Mouse (Mus musculus): ENCODE results near the gene Klhl5.

The Klhl5 gene

GRCm38 (mm10) chr5:65100002-65100401 lies 7.3 kb upstream of the Klhl5 start:
- no peak for DNase-seq

DNA sequence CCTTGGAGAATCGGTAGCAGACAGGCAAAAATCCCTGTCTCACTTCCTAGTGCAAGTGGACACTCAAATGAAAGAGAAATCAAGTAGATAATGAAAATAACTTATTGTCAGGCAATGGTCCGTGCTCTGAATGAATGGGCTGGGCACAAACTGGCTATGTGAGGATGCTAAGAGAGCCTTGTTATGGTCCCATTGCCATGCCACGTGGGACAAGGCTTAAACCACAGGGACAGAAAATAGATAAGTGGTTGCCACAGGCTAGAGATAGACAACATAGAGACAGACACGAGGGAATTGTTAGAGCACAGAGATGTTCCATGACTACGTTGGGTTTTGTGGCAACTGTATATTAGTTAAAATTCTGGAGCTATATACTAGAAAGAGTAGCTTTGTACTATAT lies 6.1 kb upstream of the Klhl5 start:
- DNase-seq, result no peak

DNA sequence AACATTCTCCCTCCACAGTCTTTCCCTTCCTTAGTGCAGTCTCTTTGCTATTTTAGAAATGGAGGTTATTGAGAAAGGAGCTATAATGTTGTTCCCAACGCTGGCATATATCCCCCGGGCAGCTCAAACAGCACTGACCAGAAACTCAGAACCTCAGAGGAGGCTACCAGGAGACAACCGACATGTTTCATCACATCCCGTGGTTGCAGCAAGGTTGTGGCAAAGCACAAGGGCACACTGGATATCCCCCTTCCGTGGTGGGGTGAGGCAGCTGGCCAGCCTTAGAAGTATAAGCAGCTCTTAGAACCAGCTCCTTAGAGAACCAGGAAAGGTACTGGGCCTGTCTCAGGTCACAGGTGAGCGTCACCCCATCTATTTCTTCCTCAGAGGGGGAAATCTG lies 5.7 kb upstream of the Klhl5 start:
- DNase-seq, result no peak

GRCm38 (mm10) chr5:65102026-65102640 lies 5.2 kb upstream of the Klhl5 start:
- no peak for DNase-seq

DNA sequence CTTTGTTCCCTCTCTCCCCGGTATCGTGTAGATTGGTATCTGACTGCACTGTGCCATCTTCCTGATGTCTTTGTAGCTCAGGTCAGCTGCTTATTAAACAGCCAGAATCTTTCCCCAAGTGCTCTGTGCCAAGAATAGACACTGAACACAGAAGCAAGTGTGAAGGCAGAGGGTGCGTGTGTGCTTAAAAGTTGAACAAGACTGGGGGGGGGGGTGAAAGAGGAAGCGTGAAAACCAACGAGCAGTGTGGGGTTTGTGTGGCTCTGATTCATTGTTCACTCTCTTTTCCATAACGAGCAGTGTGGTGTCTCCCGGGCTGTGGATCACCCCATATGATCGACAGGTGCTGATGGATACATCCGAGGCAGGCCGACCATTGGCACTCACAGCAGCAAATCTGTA lies 4.7 kb upstream of the Klhl5 start:
- DNase-seq, result peak in 1 of 2 experiments; percentile 44

GRCm38 (mm10) chr5:65107773-65108432 lies 564 bp downstream of the Klhl5 start:
- peak; percentile 39 to 42 for DNase-seq

- DNase-seq, result peak; percentile 58 to 65
These were observed 4.9 kb downstream of the Klhl5 start for GRCm38 (mm10) chr5:65112225-65112624.

DNA sequence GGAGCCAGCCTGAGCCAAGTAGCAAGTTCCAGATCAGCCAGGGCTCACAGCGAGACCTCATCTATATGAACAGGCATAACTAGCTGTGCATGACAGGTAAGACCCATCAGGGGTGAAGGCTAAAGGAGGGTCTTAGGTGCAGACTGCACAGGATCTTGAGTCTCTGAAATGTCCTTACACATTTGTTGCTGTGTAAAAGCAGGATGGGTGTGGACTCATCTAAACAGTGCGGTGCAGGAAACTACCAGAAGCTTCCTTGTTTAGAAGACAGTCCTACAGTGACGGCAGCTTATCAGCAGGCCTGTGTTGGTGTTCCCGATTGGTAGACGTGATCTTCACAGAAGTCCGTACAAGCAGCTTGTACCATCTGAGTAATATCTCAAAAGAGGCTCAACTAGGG lies 6.0 kb downstream of the Klhl5 start:
- DNase-seq, result peak; percentile 56 to 76

GRCm38 (mm10) chr5:65116789-65117188 lies 9.4 kb downstream of the Klhl5 start:
- DNase-seq, result no peak

GRCm38 (mm10) chr5:65119495-65119894 lies 12.2 kb downstream of the Klhl5 start:
- no peak for DNase-seq

DNA sequence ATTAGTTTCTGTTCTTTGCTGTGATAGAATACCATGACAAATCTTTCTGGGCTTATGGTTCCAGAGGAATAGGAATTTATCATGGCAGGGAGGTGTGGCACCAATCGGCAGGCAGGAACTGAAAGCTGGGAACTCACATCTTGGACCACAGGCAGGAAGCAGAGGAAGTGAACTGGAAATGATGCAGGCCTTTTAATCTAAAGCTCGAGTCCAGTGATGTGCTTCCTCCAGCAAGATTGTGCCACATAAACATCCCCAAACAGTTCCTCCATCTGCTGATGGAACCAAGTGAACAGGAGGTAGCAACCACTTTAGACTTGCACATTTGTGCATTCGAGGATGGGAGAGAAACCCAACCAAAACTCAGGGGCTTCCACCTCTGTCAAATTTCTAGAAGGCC lies 12.6 kb downstream of the Klhl5 start:
- DNase-seq, result peak; percentile 61 to 74

GRCm38 (mm10) chr5:65122616-65123015 lies 15.3 kb downstream of the Klhl5 start:
- DNase-seq, result no peak

- DNase-seq, result no peak
These were observed 18.8 kb downstream of the Klhl5 start for GRCm38 (mm10) chr5:65126137-65126536.

- DNase-seq, result no peak
These were observed 21.1 kb downstream of the Klhl5 start for GRCm38 (mm10) chr5:65128481-65128880.

DNA sequence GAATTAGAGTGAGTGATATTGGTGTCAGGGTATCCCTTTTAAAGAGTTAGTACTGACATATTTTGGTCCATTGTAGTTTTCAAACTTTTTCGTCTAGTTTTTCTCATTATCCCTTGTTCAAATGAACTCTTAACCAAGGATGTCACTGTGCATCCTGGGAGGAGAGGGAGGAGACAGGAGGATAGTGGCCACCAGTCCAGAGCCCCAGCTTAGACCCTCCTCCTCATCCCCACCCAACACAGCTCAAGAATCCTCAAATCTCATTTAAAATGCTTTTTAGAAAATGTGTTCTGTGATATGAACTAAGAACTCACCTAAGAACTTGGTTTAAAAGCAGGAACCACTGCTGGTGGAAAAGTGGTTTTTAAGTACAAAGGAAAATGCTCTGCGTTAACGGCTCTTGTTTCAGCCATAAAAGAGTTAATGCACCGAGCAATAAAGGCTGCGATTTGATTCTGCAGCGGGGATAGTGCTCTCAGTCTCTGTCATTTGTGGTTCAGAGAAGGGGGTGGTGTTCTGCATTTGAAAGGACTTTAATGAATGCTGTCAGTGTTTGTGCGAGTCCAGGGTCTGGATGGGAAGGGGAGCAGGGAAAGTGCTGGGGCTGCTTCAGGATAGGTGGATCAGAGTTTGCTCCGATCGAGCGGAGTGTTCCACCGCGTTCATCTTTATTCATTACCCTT lies 23.3 kb downstream of the Klhl5 start:
- no peak for DNase-seq

DNA sequence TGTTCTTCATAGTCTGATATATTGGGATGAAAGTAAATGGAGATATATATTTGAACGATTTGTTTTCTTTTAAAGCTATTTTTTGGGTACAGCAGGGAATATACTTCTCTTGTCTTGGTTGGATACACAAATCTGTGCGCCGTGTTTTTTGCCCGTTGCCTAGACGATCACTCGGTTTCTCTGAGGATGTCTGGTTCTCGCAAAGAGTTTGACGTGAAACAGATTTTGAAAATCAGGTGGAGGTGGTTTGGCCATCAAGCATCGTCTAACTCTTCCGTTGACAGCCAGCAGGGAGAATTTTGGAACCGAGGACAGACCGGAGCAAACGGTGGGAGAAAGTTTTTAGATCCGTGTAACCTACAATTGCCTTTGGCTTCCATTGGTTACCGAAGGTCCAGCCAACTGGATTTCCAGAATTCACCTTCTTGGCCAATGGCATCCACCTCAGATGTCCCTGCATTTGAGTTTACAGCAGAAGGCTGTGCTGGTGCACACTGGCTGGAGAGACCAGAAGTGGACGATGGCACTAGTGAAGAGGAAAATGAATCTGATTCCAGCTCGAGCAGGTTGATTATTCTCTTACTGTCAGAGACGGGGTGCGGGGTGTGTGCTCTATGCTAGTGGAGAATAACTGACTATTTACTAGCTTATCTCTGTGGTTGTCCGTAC lies 24.0 kb downstream of the Klhl5 start:
- no peak for DNase-seq

DNA sequence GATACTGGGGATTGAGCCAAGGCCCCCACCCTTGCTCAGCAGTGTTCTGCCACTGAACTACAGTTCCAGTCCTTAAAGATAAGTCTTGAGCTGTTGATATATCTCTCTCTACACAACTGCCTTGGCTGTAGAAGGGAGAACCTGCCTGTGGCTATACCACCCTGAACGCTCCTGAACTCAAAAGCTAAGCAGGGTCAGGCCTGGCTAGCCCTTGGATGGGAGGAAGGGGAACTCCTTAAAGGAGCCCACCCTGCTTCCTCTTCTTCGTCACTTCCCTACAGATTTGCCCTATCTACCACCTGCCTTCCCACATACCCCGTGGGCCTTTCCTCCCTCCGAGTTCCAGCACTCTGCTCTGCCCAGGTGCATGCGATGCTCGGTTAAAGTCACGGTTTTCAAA lies 28.8 kb downstream of the Klhl5 start:
- no peak for DNase-seq

DNA sequence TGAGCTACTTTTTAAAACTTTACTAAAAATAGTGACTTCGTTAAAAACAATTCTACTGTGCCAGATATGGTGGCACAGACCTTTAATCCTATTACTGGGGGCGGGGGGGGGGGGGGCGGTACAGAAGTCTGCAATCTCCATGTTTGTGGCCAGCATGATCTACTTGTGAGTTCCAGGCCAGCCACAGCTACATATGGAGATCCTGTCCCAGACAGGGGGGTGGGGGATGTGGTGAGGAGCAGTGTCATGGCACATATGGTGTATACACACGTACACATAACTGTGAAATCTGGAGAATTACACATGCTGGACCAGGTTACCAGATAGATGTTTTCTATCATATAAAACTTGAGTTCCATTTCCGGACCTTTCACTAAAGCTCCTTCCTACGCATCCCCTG lies 29.7 kb downstream of the Klhl5 start:
- no peak for DNase-seq

GRCm38 (mm10) chr5:65141242-65141641 lies 33.9 kb downstream of the Klhl5 start:
- peak; percentile 31 to 51 for DNase-seq

DNA sequence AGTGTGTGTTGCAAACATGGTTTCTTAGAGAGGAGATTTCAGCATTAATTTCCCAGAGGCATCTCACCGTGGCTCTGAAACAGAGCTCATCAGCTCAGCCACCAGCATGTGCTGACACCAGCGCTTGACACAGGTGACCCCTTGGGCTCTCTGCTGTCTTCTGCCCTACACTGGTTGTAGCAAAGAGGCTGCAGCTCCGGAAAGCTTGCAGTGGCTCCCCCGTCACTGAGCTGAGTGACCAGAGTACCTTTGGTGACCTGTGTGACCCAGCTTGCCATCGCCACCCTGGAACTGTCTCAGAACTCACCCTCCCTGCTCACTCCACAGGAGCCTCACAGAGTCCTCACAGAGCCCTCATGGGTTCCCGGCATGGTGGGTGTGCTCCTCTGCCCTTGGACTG lies 34.9 kb downstream of the Klhl5 start:
- DNase-seq, result no peak

DNA sequence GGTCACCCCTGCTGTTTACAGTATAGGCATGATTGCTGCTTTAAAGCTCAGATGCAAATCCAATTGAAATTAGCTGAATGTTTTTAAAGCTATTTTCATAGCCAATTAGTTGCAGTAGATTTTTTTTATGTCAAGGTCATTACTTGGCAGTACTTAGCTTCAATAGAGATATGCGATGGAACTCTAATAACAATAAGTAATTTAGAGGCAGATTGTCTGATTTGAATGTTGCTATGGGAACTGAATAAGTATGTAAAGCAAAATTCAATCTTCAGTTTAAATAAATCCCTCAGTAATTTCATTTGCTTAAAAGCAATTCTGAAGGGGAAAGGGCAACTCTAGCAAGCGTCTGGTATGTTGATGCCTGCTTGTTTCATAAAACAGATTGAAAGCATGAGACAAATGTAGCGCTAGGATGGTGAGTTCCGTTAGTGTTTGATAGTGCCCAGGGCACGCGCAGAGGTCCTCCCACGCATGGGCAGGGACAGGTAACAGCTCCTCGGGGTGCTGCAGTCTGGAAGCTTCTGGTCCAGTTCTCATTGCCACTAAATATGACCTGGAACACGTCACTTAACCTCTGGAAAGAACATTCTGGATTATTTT lies 38.3 kb downstream of the Klhl5 start:
- no peak for DNase-seq

DNA sequence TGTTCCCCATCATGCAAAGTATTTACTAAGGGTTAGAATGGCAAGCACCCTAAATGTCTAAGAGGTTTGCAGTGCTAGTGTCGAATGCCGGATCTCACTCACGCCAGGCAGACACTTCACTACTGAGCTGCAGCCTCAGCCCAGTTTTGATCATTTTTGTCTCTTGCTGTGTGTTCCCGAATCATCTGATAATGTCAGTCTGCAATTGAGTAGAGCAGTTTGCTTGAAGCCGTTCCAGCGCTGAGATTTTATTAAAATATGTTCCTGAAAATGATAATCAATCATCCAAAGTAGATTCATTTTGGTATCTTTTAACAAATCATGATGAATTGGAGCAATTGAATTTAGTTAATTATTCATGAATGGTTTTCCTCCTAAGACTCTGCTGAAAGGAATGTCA lies 39.4 kb downstream of the Klhl5 start:
- no peak for DNase-seq

- no peak for DNase-seq
These were observed 42.4 kb downstream of the Klhl5 start for GRCm38 (mm10) chr5:65149706-65150105.
